Mouse (Mus musculus) CH12.LX (cell line): ENCODE data around the gene Ank2.

Experiments
- CTCF ChIP-seq, 2 experiments: IDR thresholded peaks in 1 of 2; conservative IDR thresholded peaks in 1 of 2; 2 replicates each; pipeline ENCODE4 v1.5.1; 2011 to 2012; ENCODE audit warnings: low read depth in 2 of 2, low read length in 2 of 2, improper control_type of control experiment in 1 of 2, inconsistent platforms in 1 of 2, mild to moderate bottlenecking in 1 of 2, moderate library complexity in 1 of 2
- EP300 ChIP-seq: IDR thresholded peaks from 2 replicates; pipeline ENCODE4 v1.6.1; 2011; ENCODE audit warnings: low read length, improper control_type of control experiment
- MEF2A ChIP-seq: IDR thresholded peaks from 2 replicates; pipeline ENCODE4 v1.6.1; 2014; ENCODE audit warnings: low read depth, mild to moderate bottlenecking, inconsistent platforms, low read length, improper control_type of control experiment, borderline replicate concordance
- POLR2A ChIP-seq: IDR thresholded peaks from 2 replicates; pipeline ENCODE4 v1.6.1; 2011; ENCODE audit warnings: low read depth, mild to moderate bottlenecking, improper control_type of control experiment, low read length
- RCOR1 ChIP-seq: conservative IDR thresholded peaks from 2 replicates; pipeline ENCODE4 v1.6.1; 2012; ENCODE audit warnings: low read depth, mild to moderate bottlenecking, inconsistent platforms, low read length, improper control_type of control experiment
- SMC3 ChIP-seq: IDR thresholded peaks from 2 replicates; pipeline ENCODE4 v1.6.1; 2011; ENCODE audit warnings: low read depth, low read length, improper control_type of control experiment

DNA sequence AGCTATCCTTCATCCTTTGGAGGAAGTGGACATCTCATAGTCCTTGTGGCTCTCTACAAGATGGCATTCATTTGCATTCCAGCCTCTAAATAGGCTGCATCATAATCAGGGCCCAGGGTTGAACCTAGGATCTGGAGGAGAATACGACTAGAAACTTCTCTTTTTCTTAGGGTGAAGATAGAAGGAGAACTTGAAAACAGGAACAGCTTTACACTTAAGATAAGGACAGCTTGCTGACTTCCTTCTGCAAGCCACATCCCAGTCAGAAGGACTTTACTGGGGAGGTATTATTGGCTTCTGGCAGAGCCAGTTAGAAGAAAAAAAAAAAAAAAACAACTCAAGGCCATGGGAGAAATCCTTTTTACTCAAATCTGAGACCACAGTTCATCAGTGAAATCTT lies 479.0 kb downstream of the Ank2 start:
- TF ChIP-seq CTCF (conservative IDR thresholded peaks at IDR 0.05 in 1 of 2, IDR thresholded peaks at IDR 0.05 in 1 of 2; ENCODE audit: low read depth in 2 of 2, low read length in 2 of 2), result no peak
- no peak for TF ChIP-seq RCOR1
- no peak for TF ChIP-seq SMC3
- no peak for TF ChIP-seq EP300
- TF ChIP-seq POLR2A, result no peak
- no peak for TF ChIP-seq MEF2A
